Mouse (Mus musculus) kidney, postnatal 0 days (tissue): Measurements from ENCODE around the gene Gm5771. TPM values are rescaled to one million over a fixed set of nuclear protein-coding genes. Genes with fewer than 3 reads are reported as not detected.
"Not testable (repeated sequence)": the region's sequence is repeated elsewhere in the genome, so short reads cannot be mapped to it uniquely, and the experiment has no call there.

ENCODE experiments used
- ATAC-seq: fragments of 200-750 bp; cut with Nextera tagmentation; replicated peaks from 2 replicates; pipeline ENCODE4 v1.8.0; 2017; ENCODE audit warnings: low read depth, moderate number of reproducible peaks, moderate TSS enrichment, moderate library complexity; ENCODE audit not compliant: low FRiP score
- DNase-seq: peaks from one replicate; pipeline ENCODE4 v3.0.0-alpha.2; 2016; ENCODE audit warnings: low spot score
- H3K27ac ChIP-seq: fragments of 300-500 bp; sonication (generic); 2 replicates; pipeline ENCODE4 v1.5.1; 2014; ENCODE audit warnings: mild to moderate bottlenecking
- H3K27me3 ChIP-seq: fragments of 300-500 bp; sonication (generic); 2 replicates; pipeline ENCODE4 v1.6.1; 2014; ENCODE audit warnings: low read length, mixed read lengths; ENCODE audit not compliant: insufficient read depth
- H3K36me3 ChIP-seq: fragments of 300-500 bp; sonication (generic); 2 replicates; pipeline ENCODE4 v1.6.1; 2014; ENCODE audit warnings: low read length, mixed read lengths; ENCODE audit not compliant: insufficient read depth
- H3K4me1 ChIP-seq: fragments of 300-500 bp; sonication (generic); replicated peaks from 2 replicates; pipeline ENCODE4 v1.6.1; 2014; ENCODE audit warnings: antibody characterized with exemption, low read length, mixed read lengths; ENCODE audit not compliant: insufficient read depth
- H3K4me2 ChIP-seq: fragments of 300-500 bp; sonication (generic); 2 replicates; pipeline ENCODE4 v1.6.1; 2014; ENCODE audit warnings: mild to moderate bottlenecking, low read length, moderate library complexity, mixed read lengths
- H3K4me3 ChIP-seq: fragments of 300-500 bp; sonication (generic); replicated peaks from 2 replicates; pipeline ENCODE4 v1.5.1; 2014; ENCODE audit warnings: low read depth, low read length
- H3K9ac ChIP-seq: fragments of 300-500 bp; sonication (generic); 2 replicates; pipeline ENCODE4 v1.6.1; 2014; ENCODE audit warnings: low read depth, low read length
- H3K9me3 ChIP-seq: fragments of 300-500 bp; sonication (generic); replicated peaks from 2 replicates; pipeline ENCODE4 v1.6.1; 2016; ENCODE audit warnings: low read length, inconsistent platforms, mixed read lengths
- CTCF ChIP-seq: IDR thresholded peaks from 2 replicates; pipeline ENCODE4 v1.5.1; 2016; ENCODE audit warnings: antibody characterized with exemption, low read depth, mild to moderate bottlenecking, moderate library complexity
- WGBS: fragments of 180-500 bp; shearing (Covaris S2); extraction: QIAGEN DNeasy Blood & Tissue Kit; methylation state at CpG from one replicate; pipeline ENCODE4 v1.1.7; 2014; 5-methylcytosine and 5-hydroxymethylcytosine counted together
- polyA plus RNA-seq: library from polyadenylated mRNA; unstranded; fragments of >200 nt; fragmentation: Nextera tagmentation; extraction: Ambion mirVana; gene quantifications from 2 replicates; pipeline ENCODE4 v1.2.1, GENCODE M21; 2015

The Gm5771 gene
- not detected in 2 replicates for polyA plus RNA-seq

DNA sequence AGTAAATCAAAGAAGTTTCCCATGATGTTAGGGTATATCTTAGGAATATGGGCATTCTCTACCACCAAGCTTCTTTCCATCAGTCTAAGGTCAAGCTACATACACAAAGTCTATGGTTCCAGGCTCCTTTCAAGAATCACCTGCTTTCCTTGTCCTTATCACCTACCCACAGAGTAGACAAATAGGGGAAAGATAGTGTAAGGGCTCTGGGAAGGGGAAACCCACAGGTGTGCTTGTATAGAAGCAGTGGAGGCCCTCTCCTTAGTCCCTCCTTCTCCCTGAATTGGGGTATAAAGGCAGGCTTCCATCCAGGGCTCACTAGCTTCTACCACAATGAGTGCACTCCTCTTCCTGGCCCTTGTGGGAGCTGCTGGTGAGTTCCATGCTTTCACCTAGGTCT is at the start of gene Gm5771:
TSS of gene Gm5771 (plus strand) at position 301 of the 400 bp plus-strand sequence.
- H3K27ac ChIP-seq, H3K4me1 ChIP-seq, H3K36me3 ChIP-seq, H3K4me3 ChIP-seq, H3K9ac ChIP-seq, H3K9me3 ChIP-seq, H3K27me3 ChIP-seq, ATAC-seq, DNase-seq, H3K4me2 ChIP-seq: not testable (repeated sequence)

GRCm38 (mm10) chr6:41353932-41354331 is 38.2 kb upstream of the Gm5771 start, which contains the start of gene Try10:
Gene Try10 (plus strand): TSS chr6:41354105.
- TF ChIP-seq CTCF: no peak
- Histone ChIP-seq H3K4me1 (no peaks in the 10 kb centered on the region), H3K27me3 (no peaks in the 10 kb centered on the region), H3K4me3 (no peak within 1 kb of the TSS), H3K9me3 (no peaks in the 10 kb centered on the region), H3K9ac (no peak within 1 kb of the TSS), H3K36me3 (no peaks in the 10 kb centered on the region), H3K4me2 (no peak within 1 kb of the TSS), H3K27ac (no peak within 1 kb of the TSS)
- DNase-seq: no peak
- ATAC-seq: no peak
- WGBS: 81% methylated on average over 2 of the region's 2 CpGs

- WGBS: 100% methylated on average over 1 of the region's 2 CpGs
- H3K9ac ChIP-seq, H3K27ac ChIP-seq, H3K9me3 ChIP-seq, DNase-seq, H3K4me1 ChIP-seq, H3K27me3 ChIP-seq, ATAC-seq, H3K4me3 ChIP-seq, H3K4me2 ChIP-seq, H3K36me3 ChIP-seq: not testable (repeated sequence)
Observed at GRCm38 (mm10) chr6:41373772-41374171, 18.4 kb upstream of the Gm5771 start.

DNA sequence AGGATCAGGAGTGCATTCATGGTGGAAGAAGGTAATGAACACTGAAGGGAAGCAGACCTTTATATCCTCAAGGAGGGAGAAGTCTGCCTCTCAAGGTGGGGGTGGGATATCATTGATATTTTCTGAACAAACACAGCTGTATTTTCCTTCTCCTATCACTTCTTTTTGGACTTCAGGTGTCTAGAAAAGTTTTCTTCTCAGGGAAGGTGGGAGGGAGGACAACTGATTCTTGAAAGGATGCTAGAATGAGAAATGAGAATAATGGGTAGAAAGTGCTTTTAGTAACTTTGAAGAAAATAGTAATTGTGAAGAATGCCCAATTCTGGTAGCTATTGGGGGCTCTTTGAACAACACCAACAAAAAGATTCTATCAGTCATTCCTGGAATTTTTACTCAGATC is 14.6 kb upstream of the Gm5771 start, which contains the start of gene Prss3:
TSS of gene Prss3 (minus strand) at position 101 of the 400 bp plus-strand sequence.
- not testable (repeated sequence) for H3K9ac ChIP-seq, ATAC-seq, H3K9me3 ChIP-seq

GRCm38 (mm10) chr6:41386781-41387180 is 5.4 kb upstream of the Gm5771 start:
- no peak for TF ChIP-seq CTCF
- H3K36me3 ChIP-seq: no peaks in the 10 kb centered on the region
- ATAC-seq (no peak), DNase-seq (no peak)
- H3K9ac ChIP-seq: no peak overlapping the region
- no peak overlapping the region for H3K4me2 ChIP-seq
- no peaks in the 10 kb centered on the region for H3K4me1 ChIP-seq
- no peaks in the 10 kb centered on the region for H3K9me3 ChIP-seq
- no peak overlapping the region for H3K4me3 ChIP-seq
- WGBS: 79% methylated on average over 2 of the region's 2 CpGs
- H3K27me3 ChIP-seq: no peaks in the 10 kb centered on the region
- H3K27ac ChIP-seq: no peak overlapping the region

More for the DNA sequence above, 14.6 kb upstream of the Gm5771 start, which contains the start of gene Prss3:
- H3K4me1 ChIP-seq, H3K4me2 ChIP-seq, H3K4me3 ChIP-seq, DNase-seq, H3K27me3 ChIP-seq, H3K36me3 ChIP-seq, H3K27ac ChIP-seq: not testable (repeated sequence)

- DNase-seq, H3K9ac ChIP-seq, H3K9me3 ChIP-seq, H3K4me2 ChIP-seq, H3K27ac ChIP-seq, H3K4me3 ChIP-seq, H3K36me3 ChIP-seq, H3K4me1 ChIP-seq, ATAC-seq, H3K27me3 ChIP-seq: not testable (repeated sequence)
- WGBS: 61% methylated on average over 1 of the region's 1 CpGs
Observed at GRCm38 (mm10) chr6:41391640-41392039, 516 bp upstream of the Gm5771 start.

GRCm38 (mm10) chr6:41442261-41442660 is 50.1 kb downstream of the Gm5771 start:
- not testable (repeated sequence) for H3K27ac ChIP-seq, DNase-seq, H3K9ac ChIP-seq, H3K4me2 ChIP-seq, H3K4me3 ChIP-seq, H3K9me3 ChIP-seq, H3K4me1 ChIP-seq, H3K36me3 ChIP-seq, H3K27me3 ChIP-seq, ATAC-seq
- 100% methylated on average over 1 of the region's 2 CpGs for WGBS

- H3K4me2 ChIP-seq, H3K27me3 ChIP-seq, H3K9me3 ChIP-seq, H3K9ac ChIP-seq, H3K27ac ChIP-seq, H3K4me1 ChIP-seq, ATAC-seq, H3K4me3 ChIP-seq, DNase-seq, H3K36me3 ChIP-seq: not testable (repeated sequence)
Observed at GRCm38 (mm10) chr6:41446045-41446444, 53.9 kb downstream of the Gm5771 start, which contains the start of gene Gm10334. Gene Gm10334 (minus strand): TSS chr6:41446145.
